Mouse (Mus musculus) adrenal gland, adult 8-10 months (tissue): ENCODE measurements around the gene Pfas. TPM values are rescaled to one million over a fixed set of nuclear protein-coding genes. Genes with fewer than 3 reads are reported as not detected.
"Not testable (repeated sequence)": the region's sequence is repeated elsewhere in the genome, so short reads cannot be mapped to it uniquely, and the experiment has no call there.

Source experiments
- DNase-seq: peaks from one replicate; pipeline ENCODE4 v3.0.0; 2022
- total RNA-seq, 4 experiments: library from RNA; stranded (reverse); gene quantifications; 2 replicates each; pipeline ENCODE4 v1.2.4; 2022

The Pfas gene
- total RNA-seq, 4 experiments from 2014 or later, result 33.9 to 48.4 (median 40.5) TPM

DNA sequence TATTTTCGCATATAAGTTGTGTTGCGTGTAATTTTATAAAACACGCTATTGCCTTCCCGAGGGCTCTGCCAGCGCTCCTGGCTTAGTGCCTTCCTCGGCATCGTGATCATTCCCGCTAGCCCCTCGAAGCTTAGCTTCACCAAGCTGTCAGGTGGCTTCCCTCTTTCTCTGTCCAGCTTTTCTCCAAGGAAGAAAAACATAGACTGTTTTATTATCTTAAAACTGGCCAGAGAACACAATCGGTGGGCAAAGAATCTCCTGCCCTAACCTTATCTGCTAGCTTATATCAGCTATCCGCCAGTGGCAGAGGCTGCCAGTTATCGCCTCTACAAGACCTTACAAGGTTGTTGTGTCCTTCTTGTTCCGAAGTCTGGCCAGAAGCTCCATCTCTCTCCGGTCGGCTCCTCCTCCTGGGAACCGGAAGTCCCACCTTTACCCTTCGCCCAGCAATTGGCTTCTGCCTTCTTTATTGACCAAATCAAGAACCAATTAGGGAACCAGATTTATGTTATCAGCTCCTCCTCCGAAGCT lies 3.9 kb upstream of the Pfas start:
- DNase-seq, result peak; percentile 92

DNA sequence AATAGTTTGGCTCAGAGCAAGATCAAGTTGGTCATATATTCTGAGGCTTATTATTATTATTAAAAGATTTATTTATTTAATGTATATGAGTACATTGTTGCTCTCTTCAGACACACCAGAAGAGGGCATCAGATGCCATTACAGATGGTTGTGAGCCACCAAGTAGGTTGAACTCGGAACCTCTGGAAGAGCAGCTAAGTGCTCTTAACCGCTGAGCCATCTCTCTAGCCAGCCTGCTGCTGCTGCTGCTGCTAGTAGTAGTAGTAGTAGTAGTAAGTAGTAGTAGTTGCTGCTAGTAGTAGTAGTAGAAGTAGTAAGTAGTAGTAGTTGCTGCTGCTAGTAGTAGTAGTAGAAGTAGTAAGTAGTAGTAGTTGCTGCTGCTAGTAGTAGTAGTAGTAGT lies 3.2 kb upstream of the Pfas start:
- DNase-seq, result not testable (repeated sequence)

DNA sequence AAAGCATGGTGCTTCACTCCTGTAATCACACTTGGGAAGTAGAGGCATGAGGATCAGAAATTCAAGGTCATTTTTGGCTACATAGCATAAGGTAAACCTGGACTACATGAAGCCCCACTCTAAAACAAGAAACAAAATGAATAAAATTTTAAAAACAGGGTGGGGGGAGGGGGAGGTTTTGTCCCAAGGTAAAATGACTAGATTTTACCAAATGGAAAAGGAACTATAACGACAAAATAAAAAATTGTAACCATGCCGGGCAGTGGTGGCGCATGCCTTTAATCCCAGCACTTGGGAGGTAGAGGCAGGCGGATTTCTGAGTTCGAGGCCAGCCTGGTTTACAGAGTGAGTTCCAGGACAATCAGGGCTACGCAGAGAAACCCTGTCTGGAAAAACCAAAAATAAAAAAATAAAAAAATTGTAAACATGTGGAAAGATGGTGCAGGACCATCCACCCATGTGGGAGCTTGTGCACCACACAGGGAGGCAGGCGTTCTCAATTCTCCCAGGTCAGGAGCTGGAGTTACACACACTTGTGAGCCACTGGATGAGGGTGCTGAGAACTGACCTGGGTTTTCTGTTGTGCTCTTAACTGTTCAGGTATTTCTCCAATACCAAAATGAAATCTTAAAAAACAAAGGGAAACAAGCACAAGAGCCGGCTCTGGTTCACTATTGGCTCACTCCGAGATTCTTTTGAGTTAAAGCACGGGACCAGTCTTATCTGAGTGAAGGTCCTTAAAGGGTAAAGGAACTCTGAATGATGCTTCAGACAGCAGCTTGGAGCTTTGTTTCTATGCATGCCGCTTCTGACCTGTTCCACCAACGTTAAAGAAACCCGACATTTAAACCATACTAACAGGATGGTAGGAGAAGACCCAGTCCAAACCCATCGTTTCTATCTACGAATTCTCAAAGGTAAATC lies 2.4 kb upstream of the Pfas start:
- no peak for DNase-seq

DNA sequence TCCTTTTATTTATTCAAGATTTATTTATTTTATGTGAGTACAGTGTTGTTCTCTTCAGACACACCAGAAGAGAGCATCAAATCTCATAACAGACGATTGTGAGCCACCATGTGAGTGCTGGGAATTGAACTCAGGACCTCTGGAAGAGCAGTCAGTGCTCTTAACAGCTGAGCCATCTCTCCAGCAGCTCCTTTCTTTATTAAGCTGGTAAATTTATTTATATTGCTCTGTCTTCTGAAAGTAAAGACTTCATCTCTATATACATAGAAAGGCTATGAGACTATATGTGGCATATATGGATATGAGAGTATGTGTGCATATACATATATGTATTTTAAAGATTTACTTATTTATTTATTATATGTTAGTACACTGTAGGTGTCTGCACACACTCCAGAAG lies 1.2 kb upstream of the Pfas start:
- no peak for DNase-seq

DNA sequence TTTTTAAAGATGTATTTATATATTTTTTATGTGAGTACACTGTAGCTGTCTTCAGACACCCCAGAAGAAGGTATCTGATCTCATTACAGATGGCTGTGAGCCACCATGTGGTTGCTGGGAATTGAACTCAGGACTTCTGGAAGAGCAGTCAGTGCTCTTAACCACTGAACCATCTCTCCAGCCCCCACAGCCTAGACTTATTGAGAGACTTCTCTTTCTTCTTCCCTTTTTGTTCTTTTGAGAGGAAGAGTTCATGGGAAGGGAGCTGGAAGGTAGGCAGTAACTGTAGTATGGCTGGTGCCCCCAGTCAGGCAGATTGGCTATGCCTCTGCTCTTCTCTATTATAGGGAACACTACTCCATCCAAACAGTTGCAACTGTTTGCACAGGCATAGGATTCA lies 1.7 kb downstream of the Pfas start:
- DNase-seq, result not testable (repeated sequence)

DNA sequence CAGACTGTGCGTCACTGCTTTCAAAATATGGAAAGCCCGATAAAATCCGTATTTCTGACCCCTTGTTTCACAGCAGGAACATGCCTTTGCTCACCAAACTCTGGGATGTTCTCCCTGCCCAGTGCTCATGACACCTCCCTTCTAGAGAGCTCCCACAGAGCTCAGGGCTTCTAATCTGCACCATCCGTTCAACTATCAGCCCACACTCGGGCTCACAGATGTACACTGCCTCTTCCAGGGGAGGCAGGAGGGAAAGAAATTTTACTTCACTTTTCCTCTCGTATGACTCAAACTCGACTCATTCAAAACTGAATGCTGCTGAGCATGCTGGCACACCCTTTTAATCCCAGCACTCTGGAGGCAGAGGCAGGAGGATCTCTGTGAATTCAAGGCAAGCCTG lies 3.1 kb downstream of the Pfas start:
- no peak for DNase-seq

DNA sequence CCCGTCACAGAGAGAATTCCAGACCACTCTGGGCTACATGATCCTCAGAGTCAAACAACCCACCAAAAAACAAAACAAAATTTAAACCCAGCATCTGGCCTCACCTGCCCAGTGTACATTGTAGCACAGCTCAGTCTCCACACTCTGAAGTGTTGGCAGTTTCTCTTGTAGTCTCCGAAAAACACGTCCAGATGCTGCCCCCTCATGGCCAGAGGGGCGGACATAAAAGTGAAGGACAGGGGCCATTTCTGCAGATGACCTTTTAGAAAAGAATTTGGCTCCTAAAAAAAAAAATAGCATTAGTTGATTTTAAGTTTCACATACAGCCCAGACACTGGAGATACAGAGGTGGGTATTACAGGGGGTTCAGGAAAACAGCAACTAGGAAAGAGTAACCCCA lies 4.7 kb downstream of the Pfas start:
- DNase-seq, result peak; percentile 35

DNA sequence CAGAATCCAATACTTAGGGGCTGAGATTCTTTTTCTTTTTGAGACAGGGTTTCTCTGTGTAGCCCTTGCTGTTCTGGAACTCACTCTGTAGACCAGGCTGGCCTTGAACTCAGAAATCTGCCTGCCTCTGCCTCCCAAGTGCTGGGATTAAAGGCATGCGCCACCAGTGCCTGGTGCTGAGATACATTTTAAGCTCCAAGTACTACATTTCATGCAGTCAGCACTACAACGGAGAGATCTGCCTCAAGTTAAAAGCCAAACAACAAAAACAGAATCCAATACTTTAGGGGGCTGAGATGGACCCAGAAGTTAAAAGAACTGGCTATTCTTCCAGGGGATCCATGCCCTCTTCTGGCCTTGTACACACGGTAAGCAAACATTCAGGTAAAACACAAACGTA lies 5.5 kb downstream of the Pfas start:
- DNase-seq, result not testable (repeated sequence)

DNA sequence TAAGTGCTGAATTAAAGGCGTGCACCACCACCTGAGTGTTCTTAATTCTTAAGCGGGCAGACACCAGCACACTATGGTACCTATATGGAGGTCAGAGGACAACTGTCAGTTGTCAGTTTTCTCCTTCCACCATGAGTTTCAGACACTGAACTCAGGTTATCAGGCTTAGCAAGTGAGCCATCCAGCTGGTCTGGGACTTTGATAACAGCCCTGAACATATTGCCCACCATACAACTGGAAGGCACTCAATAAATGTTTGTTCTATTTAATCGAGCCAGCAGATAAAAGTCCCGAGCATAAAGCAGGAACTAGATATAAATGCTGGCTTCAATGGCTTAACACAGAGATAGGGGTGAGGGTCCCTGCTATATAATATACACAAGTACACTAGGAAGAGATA lies 11.2 kb downstream of the Pfas start:
- no peak for DNase-seq

DNA sequence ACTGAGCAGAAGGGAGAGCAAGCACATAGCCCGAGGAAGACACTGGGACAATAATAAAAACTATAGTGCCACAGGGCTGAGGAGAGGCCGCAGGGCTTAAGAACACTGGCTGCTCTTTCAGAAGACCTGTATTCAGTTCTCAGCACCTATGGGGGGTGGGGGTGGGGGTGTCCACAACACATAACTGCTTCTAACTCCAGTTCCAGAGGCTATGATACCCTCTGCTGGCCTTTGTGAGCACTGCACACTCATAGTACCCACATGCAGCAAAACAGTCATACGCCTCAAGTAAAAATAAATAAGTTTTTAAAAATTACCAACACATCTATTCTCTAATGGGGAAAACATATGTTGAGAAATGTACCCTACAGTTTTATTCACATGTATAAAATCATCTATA lies 13.9 kb downstream of the Pfas start:
- no peak for DNase-seq

DNA sequence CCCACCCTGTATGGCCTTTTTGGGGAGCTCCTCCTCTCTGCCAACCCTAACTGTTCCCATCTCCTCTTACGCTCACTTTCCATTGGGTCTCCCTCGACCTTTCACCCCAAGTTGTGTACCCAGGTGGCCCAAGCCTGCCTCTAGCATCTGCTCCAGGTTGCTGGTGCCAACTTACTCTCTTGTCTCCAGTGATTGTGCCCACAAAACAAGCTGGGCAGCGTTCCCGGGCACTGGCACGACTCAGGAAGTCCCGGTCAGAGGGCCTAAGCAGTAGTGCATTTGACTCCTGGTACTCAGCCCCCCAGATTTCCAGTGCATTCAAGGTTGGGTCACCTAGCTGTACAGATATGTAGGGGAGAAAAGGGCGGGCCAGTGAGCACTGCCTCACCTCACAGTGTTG lies 15.1 kb downstream of the Pfas start:
- DNase-seq, result no peak

DNA sequence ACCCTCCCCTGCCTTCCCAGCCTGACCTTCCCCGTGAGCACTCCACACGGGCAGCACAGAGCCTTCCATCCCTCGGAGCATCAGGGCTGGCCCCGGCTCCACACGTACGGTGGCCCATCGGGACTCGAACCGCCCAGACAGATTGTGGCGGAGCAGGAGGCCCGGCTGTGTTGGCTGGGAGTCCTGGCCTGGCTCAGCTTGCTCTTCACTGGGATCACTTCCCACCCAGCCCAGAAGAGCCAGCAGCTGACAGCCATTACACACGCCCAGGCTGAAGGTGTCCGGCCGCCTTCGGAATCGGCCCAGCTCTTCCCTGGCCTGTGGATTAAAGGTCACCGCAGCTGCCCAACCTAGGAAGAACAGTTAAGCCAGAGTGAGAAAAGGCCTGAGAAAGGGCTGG lies 19.9 kb downstream of the Pfas start:
- DNase-seq, result no peak

DNA sequence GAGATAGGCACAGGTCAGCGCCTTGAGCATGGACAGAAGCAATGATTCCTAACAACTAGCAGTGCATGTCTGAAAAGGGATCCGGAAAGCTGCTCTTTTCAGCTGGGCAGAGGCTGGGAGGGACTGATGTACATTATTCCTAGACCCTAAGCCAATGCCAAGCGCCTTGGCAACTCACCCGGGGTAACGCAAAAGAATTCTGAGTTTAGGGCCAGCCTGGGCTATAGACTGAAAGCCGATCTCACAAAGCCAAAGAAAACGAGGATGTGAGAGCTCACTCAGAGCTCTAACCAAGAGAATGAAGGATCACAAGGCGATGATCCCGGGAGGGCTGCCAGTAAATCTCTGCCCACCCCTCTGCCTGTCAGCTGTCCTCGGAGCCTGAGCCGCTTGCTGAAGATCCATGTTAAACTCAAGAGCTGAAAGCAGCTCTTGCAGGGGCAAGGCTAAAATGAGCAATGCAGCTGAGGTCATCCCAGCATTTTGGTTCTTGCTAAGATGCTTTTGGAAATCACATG lies 20.8 kb downstream of the Pfas start:
- DNase-seq, result no peak

DNA sequence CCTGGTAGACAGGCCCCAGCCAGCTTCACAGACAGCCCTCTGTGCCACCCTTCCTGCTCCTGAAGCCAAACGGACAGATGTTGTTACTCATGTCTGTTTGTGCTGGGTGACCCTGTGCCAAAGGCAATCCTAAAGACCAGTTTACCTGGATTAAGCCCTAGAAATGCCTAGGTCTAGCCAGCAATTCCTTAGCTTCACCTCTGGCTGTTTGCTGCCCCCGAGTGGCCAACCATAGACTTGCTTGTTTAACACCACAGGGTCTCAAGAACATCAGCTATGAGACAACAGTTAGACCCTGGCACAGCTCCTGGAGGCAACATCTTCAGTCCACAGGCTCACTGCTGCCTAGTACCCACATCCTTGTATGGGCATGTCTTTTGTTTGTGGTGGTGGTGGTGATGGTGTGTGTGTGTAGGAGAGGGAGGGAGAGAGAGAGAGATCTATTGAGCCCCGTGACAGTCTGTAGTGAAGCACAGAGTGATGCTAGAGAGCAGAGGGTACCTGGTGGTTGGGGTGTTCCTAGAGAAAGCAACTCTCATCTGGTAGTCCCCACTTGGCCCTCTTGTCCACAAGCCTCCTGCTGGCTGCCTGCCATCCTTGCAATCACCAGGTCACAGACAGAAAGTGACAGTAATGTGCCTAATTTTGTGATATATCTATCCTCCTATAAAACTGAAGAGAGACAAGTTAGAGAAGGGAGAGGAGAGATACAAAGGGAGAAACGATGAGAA lies 25.5 kb downstream of the Pfas start:
- DNase-seq, result peak; percentile 51

DNA sequence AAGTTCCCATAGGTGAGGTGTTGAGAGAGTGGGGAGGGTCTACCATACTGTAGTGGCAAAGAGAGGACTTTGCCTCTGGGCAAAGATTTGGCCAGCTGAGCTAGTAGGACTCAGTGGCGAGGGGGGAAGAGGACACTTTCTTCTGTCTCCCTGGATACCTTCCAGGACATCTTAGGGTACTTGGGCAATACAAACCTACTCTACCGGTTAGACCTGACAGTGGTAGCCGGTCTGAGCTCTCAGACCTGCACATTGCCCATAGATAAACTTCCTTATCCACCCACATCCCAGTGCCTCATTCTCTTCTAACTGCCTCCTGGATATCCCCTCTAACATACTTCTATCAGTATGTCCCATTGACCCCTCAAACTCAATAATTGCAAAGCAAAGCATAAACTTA lies 27.3 kb downstream of the Pfas start:
- DNase-seq, result no peak

DNA sequence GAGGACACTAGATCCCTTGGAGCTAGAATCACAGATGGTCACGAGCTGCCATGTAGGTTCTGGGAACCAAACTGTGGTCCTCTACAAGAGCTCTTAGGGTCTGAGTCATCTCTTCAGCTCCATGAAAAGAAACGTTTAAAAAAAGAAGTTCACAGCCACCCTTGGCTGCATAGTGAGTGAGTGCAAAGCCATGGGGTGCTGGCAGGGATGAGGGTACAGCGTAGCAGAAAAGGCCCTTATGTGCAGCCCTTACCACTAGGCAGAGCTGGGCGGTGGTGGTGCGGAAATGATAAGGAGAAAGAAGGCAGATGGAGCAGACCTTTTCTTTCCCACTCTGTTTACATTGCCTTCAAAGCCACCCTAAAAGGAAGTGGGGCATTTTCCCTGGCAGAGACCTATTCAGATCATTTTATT lies 28.9 kb downstream of the Pfas start:
- DNase-seq, result no peak

DNA sequence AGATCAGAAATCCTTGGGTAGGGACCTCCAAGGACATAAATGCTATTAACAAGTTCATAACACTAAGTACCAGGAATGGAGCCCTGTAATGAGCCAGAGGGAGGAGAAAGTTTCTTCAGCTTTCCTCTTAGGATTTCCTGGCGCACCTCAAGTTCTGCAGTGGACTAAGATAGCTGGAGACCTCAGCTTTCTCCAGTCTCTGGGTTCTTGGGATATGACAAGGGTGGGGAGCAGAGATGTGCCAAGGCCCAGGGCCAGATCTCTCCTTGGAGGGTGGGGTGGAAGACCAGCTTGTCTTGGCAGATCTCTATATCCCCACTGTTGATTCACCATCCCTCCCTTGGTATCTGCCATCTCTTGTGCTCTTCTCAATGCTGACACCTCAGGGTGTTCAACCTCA lies 32.7 kb downstream of the Pfas start:
- no peak for DNase-seq

DNA sequence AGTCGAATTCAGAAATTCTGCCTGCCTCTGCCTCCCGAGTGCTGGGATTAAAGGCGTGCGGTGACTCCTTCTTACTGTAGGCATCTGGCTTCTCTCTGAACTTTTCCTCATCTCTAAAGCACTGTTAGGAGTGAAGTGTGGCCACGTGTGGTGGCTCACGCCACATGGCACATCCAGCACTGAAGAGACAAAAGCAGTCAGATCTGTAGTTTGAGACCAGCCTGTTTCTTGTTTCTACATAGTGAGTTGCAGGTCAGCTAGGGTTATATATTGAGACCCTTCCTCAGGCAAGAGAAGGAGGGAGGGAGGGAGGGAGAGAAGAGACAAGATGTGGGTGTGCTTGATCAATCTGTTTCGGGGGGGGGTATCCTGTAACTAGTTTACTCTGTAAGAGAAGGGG lies 33.2 kb downstream of the Pfas start, which contains the start of gene Rangrf:
Gene Rangrf, minus strand, starts transcription at position 101 of the 400 bp plus-strand sequence.
- no peak for DNase-seq

DNA sequence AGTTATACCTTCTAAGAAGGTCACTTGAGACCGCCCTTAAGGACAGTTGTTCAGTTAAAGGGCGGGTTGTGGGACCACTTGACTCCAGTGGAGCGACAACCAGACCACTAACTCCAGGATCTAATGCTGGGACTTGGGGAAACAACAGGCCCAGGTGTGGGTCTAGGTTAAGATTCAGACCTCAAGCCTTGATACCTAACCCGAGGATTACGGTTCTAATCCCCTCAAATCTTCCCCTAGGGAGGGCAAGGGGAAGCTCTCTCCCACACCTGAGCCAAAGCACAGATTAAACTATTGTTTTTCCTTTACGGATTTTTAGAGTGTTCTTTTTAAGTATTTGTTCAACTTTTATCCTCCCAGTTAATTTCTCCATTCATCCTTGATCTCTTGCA lies 34.2 kb downstream of the Pfas start:
- no peak for DNase-seq

DNA sequence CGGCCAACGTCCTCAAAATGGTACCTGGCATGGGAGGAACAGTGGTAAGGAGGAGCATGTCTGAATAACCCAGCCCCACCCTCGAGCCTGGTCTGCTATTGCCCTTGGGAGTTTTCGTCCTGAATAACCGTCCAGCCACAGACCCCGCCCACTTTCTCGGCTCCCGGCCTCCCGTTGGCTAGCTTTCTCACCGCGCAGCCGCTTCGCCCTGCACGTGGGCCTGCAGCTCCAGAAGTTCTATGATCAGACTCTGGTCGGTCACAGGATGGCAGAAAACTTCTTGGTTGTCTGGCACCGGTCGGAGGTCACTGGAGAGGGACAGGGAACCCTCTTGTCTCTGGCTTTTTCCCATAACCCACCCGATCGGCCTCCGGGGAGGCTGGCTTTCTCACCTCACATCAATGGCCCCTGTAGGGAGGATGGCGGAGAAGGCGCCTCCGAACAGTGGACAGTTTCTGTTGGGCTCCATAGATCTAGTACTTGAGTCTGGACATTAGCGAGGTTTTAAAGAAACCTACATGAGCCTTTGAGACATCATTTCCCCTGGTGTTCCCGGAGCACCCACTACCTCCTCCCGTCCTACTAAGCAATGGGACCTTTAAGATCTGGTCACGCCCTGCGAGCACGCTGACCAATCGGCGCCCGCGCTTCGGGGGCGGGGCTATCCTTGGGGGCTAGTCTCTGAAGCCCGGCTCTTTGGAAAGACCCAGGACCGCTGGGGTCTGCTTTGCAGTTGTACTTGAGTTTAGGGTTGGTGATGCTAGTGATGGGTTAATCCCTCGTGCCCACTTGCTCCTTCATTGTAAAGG lies 34.8 kb downstream of the Pfas start:
- DNase-seq, result peak; percentile 87

DNA sequence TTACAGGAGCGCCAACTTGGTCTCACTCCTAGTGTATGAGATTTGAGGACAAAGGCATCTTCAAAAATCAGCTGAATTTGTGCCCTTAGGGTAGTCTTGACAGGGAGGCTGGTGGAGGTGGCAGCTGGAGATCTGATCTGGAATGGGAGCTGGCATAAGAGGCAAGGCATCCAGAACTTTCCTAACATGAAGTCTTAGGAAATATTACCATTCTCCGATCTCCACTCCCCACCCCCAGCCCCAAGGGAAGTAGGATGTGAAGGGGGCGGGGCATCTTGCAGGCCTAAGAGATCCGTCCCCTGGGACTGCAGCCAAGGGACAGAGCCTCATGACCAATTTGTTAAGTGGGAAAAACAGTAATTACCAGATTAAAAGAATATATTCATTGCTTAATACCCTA lies 38.0 kb downstream of the Pfas start:
- no peak for DNase-seq

DNA sequence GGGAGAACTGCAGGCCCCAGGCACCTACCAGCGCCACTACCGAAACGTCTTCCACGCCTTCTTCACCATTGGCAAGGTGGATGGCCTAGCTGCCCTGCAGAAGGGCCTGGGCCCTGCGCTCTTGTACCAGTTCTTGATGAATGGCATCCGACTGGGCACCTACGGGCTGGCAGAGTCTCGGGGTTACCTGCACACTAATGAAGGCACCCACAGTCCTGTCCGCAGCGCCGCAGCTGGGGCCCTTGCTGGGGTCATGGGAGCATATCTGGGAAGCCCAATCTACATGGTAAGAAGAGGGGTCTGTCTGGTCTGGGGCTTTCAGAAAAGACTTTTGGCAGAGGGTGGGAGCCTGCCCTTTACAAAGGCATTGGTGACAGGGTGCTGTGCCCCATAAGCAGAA lies 39.5 kb downstream of the Pfas start:
- no peak for DNase-seq
